In genomic region chr17:31983491-31983890, GRCm38 (mm10) we compare ENCODE assay signal across 13 mouse cellular contexts. TPM values are rescaled to one million over a fixed set of nuclear protein-coding genes. Genes with fewer than 3 reads are reported as not detected.
DNase-seq lines count a peak whose midpoint lies in the region; ATAC-seq and TF ChIP-seq lines count a peak whose summit lies in the region.
"Had no signal": no experiment of that assay in that cellular context is flagged by ENCODE, and none has a peak within 500 bp of the region (broad histone marks: within the 10 kb centered on the region; RNA-seq: fewer than 3 reads in every experiment).

No protein-coding gene starts in this region.

- H3K4me2 ChIP-seq in limb, embryonic 14.5 days (replicated peaks; ENCODE audit: low read depth, low read length, severe bottlenecking) = no peak overlapping the region
- no peak overlapping the region for H3K4me2 ChIP-seq in embryonic facial prominence, embryonic 15.5 days (replicated peaks)
- H3K4me2 ChIP-seq: limb, embryonic 12.5 days; midbrain, embryonic 12.5 days had no signal

- ATAC-seq in limb, embryonic 14.5 days (ENCODE audit: low FRiP score, low read depth) = no peak
- ATAC-seq in embryonic facial prominence, embryonic 15.5 days (ENCODE audit: insufficient number of reproducible peaks, low FRiP score, low TSS enrichment, low read depth) = no peak
- ATAC-seq: hindbrain, postnatal 0 days had no signal

- H3K27ac ChIP-seq in heart, adult 2 months = peak overlapping the region; percentile 51
- H3K27ac ChIP-seq in limb, embryonic 14.5 days (replicated peaks; ENCODE audit: low read depth, low read length) = 0 out of 2 replicates have a peak overlapping the region, but pooled peaks have one; percentile 14
- H3K27ac ChIP-seq in limb, embryonic 10.5 days = no peak overlapping the region
- peak overlapping the region; percentile 76 for H3K27ac ChIP-seq in embryonic facial prominence, embryonic 15.5 days (replicated peaks)
- H3K27ac ChIP-seq: hindbrain, postnatal 0 days; limb, embryonic 12.5 days; midbrain, embryonic 12.5 days had no signal

- intact Hi-C loops in heart, adult 2 months (cut with DNase I) = no loop called here

- H3K36me3 ChIP-seq in heart, adult 2 months (ENCODE audit: control insufficient read depth, insufficient read depth, low read length) = 0 out of 2 replicates have a peak, but pooled peaks cover 2% of the 10 kb centered on the region
- no peaks in the 10 kb centered on the region for H3K36me3 ChIP-seq in limb, embryonic 14.5 days (ENCODE audit: control insufficient read depth, insufficient read depth, low read length)
- no peaks in the 10 kb centered on the region for H3K36me3 ChIP-seq in limb, embryonic 10.5 days
- H3K36me3 ChIP-seq in embryonic facial prominence, embryonic 15.5 days = no peaks in the 10 kb centered on the region
- H3K36me3 ChIP-seq: limb, embryonic 12.5 days; midbrain, embryonic 12.5 days had no signal

- no peaks in the 10 kb centered on the region for H3K27me3 ChIP-seq in heart, adult 2 months (ENCODE audit: control insufficient read depth, insufficient read depth, low read length)
- H3K27me3 ChIP-seq in limb, embryonic 14.5 days (ENCODE audit: control insufficient read depth, insufficient read depth, low read length) = no peaks in the 10 kb centered on the region
- no peaks in the 10 kb centered on the region for H3K27me3 ChIP-seq in limb, embryonic 10.5 days (ENCODE audit: low read depth, poor library complexity, severe bottlenecking)
- no peaks in the 10 kb centered on the region for H3K27me3 ChIP-seq in embryonic facial prominence, embryonic 15.5 days
- H3K27me3 ChIP-seq: limb, embryonic 12.5 days; midbrain, embryonic 12.5 days had no signal

- no peak for DNase-seq in heart, adult 2 months
- DNase-seq in heart, adult 8-10 months (ENCODE audit: low spot score) = no peak
- no peak for DNase-seq in limb, embryonic 14.5 days (ENCODE audit: low spot score)
- DNase-seq in limb, embryonic 10.5 days (ENCODE audit: low spot score) = no peak
- peak; percentile 50 for DNase-seq in Muller cell, postnatal 12 days (ENCODE audit: inconsistent ontology term)
- no peak for DNase-seq in right cerebral cortex, postnatal 36 days (ENCODE audit: low spot score in 2 of 2)
- DNase-seq in right cerebral cortex, postnatal 25 days = no peak
- DNase-seq: cerebellum, postnatal 36 days; right cerebral cortex, adult 18-20 months had no signal

- H3K4me3 ChIP-seq in heart, adult 2 months = no peak overlapping the region
- H3K4me3 ChIP-seq in limb, embryonic 14.5 days (replicated peaks; ENCODE audit: low read length) = no peak overlapping the region
- H3K4me3 ChIP-seq in limb, embryonic 10.5 days = no peak overlapping the region
- no peak overlapping the region for H3K4me3 ChIP-seq in embryonic facial prominence, embryonic 15.5 days (replicated peaks)
- H3K4me3 ChIP-seq: limb, embryonic 12.5 days; midbrain, embryonic 12.5 days had no signal

- no peak for TF ChIP-seq CTCF in heart, adult 2 months (IDR thresholded peaks at IDR 0.05)

- H3K79me2 ChIP-seq in heart, adult 2 months (replicated peaks; ENCODE audit: control insufficient read depth, insufficient read depth, low read length) = no peaks in the 10 kb centered on the region

- H3K9ac ChIP-seq in heart, adult 2 months (ENCODE audit: low read depth, low read length) = no peak overlapping the region
- H3K9ac ChIP-seq in limb, embryonic 14.5 days (ENCODE audit: low read depth, low read length, severe bottlenecking) = no peak overlapping the region
- H3K9ac ChIP-seq in embryonic facial prominence, embryonic 15.5 days = no peak overlapping the region
- H3K9ac ChIP-seq: limb, embryonic 12.5 days; midbrain, embryonic 12.5 days had no signal

- TF ChIP-seq EP300 in heart, adult 2 months (IDR thresholded peaks at IDR 0.05; ENCODE audit: insufficient read depth, low read depth, low read length) = no peak

- WGBS in heart, adult 2 months = 72% methylated on average over 3 of the region's 3 CpGs
- WGBS in limb, embryonic 14.5 days = 47% methylated on average over 3 of the region's 3 CpGs
- 38% methylated on average over 3 of the region's 3 CpGs for WGBS in limb, embryonic 10.5 days
- 37% methylated on average over 3 of the region's 3 CpGs for WGBS in embryonic facial prominence, embryonic 15.5 days

- H3K9me3 ChIP-seq in limb, embryonic 14.5 days (ENCODE audit: control insufficient read depth, low read length) = no peaks in the 10 kb centered on the region
- no peaks in the 10 kb centered on the region for H3K9me3 ChIP-seq in limb, embryonic 10.5 days (replicated peaks)
- H3K9me3 ChIP-seq in embryonic facial prominence, embryonic 15.5 days (replicated peaks) = no peaks in the 10 kb centered on the region
- H3K9me3 ChIP-seq: limb, embryonic 12.5 days; midbrain, embryonic 12.5 days had no signal

- TF ChIP-seq POLR2A in heart, adult 2 months (IDR thresholded peaks at IDR 0.05; ENCODE audit: insufficient read depth, low read depth, low read length) = no peak
- no peak for TF ChIP-seq POLR2A in limb, embryonic 14.5 days (IDR thresholded peaks at IDR 0.05; ENCODE audit: borderline replicate concordance, extremely low read depth, insufficient read depth, insufficient read length)

- H3K4me1 ChIP-seq in heart, adult 2 months (ENCODE audit: control insufficient read depth, insufficient read depth, low read length) = peaks cover 11% of the 10 kb centered on the region
- no peaks in the 10 kb centered on the region for H3K4me1 ChIP-seq in limb, embryonic 14.5 days (ENCODE audit: control insufficient read depth, insufficient read depth, low read length)
- H3K4me1 ChIP-seq in limb, embryonic 10.5 days = peaks cover 9% of the 10 kb centered on the region; the same call in 1 of the 2 replicates
- peaks cover 31% of the 10 kb centered on the region for H3K4me1 ChIP-seq in embryonic facial prominence, embryonic 15.5 days
- H3K4me1 ChIP-seq: limb, embryonic 12.5 days; midbrain, embryonic 12.5 days had no signal

RNA-seq across cellular contexts. Expression of gene Rrp1b, which starts 52.4 kb away (rescaled TPM):
- 10 to 100 TPM in 1 of 2 experiments, 1 to 10 TPM in 1; 7.9 to 10.3 TPM for total RNA-seq in heart, adult 2 months (2021)
- 4.8 and 7.7 TPM in 2 replicates for polyA plus RNA-seq in heart, adult 2 months (2012; rRNA removed)
- total RNA-seq in heart, adult 8-10 months (2022) = 1 to 10 TPM; 5.4 to 9.0 (median 7.5) TPM
- 32.5 and 36.2 TPM in 2 replicates for polyA plus RNA-seq in limb, embryonic 14.5 days (2012; rRNA removed)
- 57.2 and 57.4 TPM in 2 replicates for polyA plus RNA-seq in limb, embryonic 14.5 days (2014; fragmentation: Nextera tagmentation; extraction: Ambion mirVana)
- polyA plus RNA-seq in limb, embryonic 10.5 days (2016; fragmentation: Nextera tagmentation; extraction: Ambion mirVana) = 100 and 110 TPM in 2 replicates
- 56.1 and 57.9 TPM in 2 replicates for polyA plus RNA-seq in embryonic facial prominence, embryonic 15.5 days (2015; fragmentation: Nextera tagmentation; extraction: Ambion mirVana)

RNA-seq across cellular contexts. Expression of gene Hsf2bp, which starts 52.7 kb away (rescaled TPM):
- 1 to 10 TPM; 1.3 to 1.6 TPM for total RNA-seq in heart, adult 2 months (2021)
- 0.92 and 0.94 TPM in 2 replicates for polyA plus RNA-seq in heart, adult 2 months (2012; rRNA removed)
- total RNA-seq in heart, adult 8-10 months (2022) = 1 to 10 TPM; 1.3 to 3.0 (median 2.2) TPM
- polyA plus RNA-seq in limb, embryonic 14.5 days (2012; rRNA removed) = 0.50 and 0.59 TPM in 2 replicates
- polyA plus RNA-seq in limb, embryonic 14.5 days (2014; fragmentation: Nextera tagmentation; extraction: Ambion mirVana) = 0.22 and 0.74 TPM in 2 replicates
- polyA plus RNA-seq in limb, embryonic 10.5 days (2016; fragmentation: Nextera tagmentation; extraction: Ambion mirVana) = 0.63 and 0.79 TPM in 2 replicates
- 1.1 and 1.5 TPM in 2 replicates for polyA plus RNA-seq in embryonic facial prominence, embryonic 15.5 days (2015; fragmentation: Nextera tagmentation; extraction: Ambion mirVana)
